Mouse (Mus musculus) c-Kit-positive CD71-positive TER-119-negative erythroid progenitor cells, embryonic 14.5 days (primary cell): ENCODE measurements at regions not wholly inside any gene's neighbourhood (a gene's known extent, or its start where the extent isn't known, plus 50 kb on each side); places are given as distances from the start of the nearest gene placed in this dataset.

ENCODE experiments used
- DNase-seq: peaks from one replicate; pipeline ENCODE4 v3.0.0-alpha.2; 2013; ENCODE audit warnings: low read depth

DNA sequence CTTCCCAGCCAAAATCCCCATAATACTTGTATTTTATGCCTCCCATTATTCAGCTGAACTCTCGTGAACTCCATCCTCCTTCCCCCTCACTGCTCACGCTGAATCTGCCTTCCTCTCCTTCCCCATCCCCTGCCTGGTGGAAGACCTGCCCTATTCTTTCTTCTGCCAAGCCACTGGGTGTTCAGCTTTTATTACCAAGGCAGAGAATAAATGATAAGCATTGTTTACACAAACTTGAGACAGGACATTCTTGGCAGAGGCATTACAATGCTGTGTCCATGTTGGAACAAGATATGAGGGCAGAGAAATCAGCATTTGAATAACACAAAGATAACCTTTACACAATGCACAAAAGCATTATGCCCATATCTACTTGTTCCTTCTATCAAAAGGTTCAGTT is 80.2 kb downstream of the Dhrs2 start:
- DNase-seq = no peak

DNA sequence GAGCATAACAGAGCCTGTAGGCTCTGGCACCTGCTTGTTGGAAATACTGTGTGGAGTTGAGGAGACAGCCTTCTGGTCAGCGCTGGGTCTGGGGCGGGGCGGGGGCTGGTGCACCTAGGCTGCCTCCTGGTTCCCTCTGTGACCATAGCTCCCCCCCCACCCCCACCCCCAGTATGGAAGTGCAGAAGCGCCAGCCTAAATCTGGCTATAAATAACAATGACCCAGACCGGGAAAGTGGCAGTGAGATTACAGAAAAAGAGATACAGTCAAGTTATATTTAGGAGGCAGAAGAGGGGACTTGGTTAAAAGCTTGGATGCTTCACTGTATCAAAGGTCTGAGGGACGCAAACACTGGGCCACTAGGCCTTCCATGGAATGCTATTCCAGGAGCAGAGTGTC is 91.8 kb downstream of the Dhrs2 start:
- no peak for DNase-seq

DNA sequence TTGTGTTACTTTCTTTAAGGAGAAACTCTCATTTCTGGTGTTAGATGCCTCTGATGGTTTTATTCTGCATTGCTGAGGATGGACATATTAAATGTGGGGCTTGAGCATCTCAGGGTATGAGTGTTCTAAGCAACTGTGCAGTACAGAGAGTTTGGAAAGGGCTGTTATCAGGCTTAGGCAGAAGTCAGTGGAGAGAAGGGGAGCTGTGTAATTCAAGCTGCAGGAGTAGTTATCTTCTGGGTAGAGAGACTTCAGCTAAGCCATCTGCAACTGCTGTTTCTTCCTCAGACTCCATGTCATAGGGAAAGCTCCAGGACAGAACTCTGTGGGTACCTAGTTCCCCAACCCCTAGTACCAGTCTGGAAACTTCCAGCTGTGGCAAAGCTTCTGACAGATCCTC is 102.1 kb downstream of the Dhrs2 start:
- no peak for DNase-seq

DNA sequence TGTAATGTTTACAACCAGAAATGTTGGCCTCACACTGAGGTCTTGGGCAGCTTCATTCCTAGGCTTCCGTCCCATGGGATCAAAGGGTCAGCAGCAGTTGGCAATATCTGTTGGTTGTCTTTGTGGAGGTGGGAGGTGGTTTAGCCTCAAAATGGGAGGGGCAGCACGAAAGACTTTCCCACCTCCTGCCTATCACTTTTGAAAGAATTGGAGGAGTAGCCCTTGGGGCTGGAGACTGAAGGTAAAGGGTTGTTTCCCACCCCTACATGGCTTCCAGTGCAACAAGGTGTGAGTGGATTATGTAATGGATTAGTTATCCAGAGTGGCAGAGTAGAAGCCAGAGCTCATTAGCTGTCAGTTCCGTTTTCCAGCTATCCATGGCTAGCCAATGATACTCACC is 102.5 kb downstream of the Dhrs2 start:
- DNase-seq = no peak

DNA sequence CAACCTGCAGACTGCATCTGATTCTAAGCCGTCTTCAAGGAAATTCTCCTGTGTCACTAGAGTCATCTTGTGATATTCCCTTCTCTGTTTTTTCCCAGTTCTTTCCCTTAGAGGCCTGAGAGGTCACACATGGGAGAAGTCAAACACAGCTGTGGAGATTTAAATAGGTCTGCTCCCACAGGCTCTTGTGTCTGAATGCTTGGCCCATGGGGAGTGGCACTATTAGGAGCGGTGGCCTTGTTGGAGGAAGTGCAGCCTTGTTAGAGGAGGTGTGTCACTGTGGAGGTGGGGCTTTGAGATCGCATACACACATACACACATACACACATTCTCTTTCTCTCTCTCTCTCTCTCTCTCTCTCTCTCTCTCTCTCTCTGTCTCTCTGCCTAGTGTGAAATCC is 112.0 kb downstream of the Dhrs2 start:
- DNase-seq = no peak

DNA sequence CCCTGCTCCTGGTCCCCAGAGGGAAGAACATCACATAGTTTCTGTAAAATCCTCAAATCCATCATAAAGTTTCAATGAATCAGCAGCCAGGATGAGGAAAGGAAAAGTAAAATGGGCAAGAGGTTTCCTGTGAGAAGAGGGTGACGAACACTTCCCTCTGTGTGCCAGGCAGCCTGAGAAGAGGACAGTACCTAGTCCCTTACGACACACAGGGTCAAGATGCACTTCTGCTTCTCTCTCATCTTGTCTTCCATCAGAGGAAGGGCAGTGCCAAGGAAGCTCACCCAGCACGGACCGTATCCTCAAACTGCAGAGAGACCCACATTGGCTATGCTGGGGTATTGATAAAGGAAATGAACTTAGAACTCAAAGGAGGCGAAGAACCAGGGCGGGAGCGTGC is 112.5 kb downstream of the Dhrs2 start:
- no peak for DNase-seq

DNA sequence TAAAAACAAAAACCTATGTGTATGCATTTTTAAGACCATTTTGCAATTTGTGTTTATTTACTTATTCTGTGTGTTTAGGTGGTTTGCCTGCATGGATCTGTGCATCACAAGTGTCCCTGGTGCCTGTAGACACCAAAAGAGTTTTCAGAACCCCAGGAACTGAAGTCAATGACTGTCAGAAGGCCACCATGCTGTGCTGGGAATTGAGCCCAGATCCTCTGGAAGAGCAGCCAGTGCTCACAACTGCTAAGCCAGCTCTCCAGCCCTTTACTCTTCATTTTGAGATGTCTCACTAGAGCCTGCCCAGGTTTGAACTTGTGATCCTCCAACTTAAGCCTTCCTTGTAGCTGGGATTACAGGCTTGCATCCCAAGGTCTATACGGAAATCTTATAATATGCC is 113.8 kb downstream of the Dhrs2 start:
- DNase-seq = no peak

DNA sequence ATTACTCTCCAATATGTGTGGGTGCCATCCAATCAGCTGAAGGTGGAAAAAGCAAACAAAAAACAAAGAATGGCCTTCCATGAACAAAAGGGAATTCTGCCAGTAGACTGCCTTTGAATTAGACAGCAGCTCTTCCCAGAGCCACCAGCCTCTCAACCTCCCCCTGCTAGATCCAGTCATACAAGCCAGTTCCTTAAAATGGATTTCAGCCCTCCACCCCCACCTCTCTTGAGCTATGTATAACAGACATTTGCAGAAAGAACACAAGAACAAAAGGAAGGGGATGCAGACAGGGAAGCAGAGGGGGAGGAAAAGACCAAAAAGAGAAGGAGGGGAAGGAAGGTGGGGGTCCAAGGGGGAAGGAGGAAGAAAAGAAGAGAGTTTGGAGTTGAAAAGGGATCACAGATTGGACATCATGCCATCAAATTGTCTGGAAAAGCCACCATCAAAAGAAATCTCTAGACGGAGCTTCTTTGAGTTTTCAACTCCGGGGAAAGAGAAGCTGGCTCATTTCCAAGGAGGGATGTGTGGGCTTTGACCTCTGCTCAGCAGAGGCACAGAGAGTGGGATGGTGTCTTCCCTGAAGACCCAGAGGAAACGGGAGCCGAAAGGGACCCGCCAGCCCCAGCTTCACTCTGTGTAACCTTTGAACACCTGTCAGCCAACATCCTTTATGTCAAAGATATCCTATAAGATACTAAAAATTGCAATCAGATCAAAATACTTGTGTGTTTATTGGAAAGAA is 114.8 kb downstream of the Dhrs2 start:
- DNase-seq = no peak

DNA sequence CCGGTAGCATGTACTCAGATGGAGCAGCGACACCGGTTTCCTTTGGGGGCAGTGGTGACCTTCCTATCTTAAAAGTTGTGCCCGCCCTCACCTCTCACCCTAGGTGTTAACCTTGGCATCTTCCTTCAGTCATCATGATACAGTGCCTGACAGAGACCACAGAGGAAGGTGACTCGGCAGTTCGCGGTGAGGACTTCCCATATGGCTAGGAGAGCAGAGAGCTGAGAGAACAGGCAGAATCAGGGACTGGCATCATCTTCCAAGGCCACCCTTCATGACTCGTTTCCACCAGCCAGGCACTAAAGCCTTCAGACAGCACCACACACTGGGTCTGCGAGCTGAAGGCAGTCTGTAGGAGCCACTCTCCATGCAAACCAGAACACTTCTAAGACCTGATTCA is 116.2 kb downstream of the Dhrs2 start:
- DNase-seq = no peak

DNA sequence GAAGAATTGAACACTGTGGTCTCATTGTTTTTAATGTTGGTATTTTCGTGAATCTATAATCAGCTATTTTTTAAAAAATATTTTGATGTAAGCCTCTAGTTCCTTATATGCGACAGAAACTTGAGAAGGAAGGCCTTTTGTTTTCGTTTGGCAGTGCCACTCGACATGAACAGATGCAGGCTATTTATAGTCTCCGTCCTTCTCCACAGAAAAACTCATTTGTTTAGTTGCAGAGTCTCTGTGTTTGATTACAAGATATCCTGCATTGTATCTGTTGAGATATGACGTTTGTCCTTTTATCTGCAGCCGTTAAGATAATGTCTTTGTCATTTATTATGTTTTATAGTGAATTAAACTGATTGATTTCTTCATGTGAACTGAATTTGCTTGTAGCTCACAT is 116.7 kb downstream of the Dhrs2 start:
- no peak for DNase-seq

DNA sequence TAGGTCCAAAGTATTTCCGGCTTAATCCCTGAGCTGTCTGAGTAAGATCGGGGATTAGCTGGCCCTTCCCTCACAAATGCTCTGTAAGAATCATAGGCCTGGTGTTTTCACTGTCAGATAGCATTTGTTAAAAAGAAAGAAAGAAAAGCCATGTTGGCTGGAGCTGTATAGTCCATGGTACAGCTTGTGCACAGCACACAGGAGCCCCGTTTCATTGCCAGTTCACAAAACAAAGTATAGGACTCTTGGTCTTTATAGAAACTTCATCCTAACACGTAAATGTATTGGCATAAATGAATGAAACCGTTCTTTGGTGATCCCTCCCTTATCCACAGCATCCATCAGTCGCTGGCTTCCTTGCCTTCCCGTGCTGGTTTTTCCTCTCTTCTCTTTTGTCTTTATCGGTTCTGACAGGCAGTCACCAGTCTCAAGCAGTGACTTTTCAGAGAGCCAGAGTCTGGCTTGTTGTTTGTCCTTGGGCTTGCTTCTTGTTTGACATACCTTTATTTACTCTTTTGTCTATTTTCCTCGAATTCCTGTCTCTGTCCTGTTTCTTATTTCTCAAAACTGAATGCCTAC is 117.3 kb downstream of the Dhrs2 start:
- no peak for DNase-seq

DNA sequence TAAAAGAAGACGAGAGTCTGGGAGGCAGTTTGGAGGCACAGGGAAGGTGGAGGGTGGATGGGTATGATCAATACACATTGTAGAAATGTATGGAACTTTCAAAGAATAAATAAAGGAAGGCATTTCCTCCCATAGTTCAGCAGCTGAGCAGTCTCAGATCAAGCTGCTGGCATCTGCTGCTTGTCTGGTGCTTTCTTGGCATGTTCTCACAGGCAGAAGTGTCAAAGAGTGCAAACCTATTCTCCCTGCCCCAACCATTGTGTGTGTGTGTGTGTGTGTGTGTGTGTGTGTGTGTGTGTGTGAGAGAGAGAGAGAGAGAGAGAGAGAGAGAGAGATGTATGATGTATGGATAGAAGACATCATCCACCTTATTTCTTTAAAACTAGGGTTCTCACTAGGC is 121.5 kb downstream of the Dhrs2 start:
- DNase-seq = no peak

DNA sequence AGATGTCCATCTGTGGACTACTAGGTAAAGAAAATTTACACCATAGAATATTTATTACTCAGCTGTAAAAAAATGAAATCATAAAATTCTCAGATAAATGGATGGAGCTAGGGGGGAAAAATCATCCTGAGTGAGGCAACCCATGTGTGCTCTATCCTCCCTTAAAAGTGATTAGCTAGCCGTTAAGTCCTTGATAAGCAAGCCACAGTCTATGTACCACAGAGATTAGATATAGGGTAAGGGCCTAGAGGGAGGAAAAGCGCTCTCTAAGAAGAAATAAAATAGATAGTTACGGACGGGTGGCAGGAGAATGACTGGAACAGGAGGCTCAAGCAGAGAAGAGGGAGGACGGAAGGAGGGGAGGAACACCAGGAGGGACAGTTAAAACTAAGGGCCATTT is 122.1 kb downstream of the Dhrs2 start:
- DNase-seq = peak; percentile 19

DNA sequence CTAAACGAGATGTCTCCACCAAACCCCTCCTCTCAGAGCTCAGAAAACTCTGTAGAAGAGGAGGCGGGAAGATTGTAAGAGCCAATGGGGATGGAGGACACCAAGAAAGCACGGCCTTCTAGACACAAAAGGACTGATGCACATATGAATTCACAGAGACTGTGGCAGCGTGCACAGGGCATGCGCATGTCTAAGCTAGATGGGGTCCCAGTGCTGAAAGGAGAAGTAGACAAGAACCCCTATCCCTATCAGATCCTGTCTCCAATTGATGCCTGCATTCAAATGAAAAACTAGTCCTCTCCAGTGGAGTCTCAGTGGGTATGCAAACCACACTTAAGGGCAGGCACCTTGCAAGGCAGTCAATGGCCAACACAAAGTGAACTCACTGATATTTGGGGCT is 123.3 kb downstream of the Dhrs2 start:
- DNase-seq = no peak

DNA sequence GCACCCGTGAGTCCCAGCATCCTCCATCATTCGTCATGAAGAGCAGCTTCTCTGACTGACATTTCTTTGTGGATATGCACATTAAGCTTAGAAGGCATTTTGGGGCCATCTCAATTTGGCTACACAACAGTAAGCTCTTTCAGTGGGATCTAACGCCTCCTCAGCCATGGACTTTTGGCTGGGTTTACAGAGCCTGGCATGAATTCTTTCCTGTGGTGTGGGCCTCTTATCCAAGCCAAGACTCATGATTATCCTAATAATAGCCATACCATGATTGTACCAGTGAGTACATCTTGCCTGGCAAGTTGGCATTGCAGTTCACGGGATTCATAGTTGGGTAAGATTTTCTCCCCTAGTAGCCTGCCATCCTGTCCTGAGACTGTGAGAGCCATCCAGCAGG is 126.3 kb downstream of the Dhrs2 start:
- DNase-seq = no peak

DNA sequence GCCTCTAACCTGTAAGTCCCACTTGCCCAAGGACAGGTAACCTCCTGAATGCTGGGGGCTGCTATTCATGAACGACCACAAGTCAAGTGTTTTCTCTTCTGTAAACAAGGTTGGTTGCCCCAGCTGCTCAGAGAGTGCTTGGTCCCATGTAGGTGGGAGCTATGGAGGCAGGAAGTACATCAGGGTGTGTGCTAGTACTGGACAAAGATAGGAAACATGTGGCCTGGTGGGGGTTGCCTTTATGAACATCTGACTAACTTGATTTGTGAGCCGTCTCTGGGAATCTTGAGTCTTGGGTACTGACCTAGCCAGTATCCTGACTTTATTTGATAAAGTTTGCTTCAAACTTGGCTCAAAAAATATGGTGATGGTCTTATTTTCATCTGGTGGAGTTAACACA is 121.3 kb upstream of the Dhrs4 start:
- DNase-seq = no peak

DNA sequence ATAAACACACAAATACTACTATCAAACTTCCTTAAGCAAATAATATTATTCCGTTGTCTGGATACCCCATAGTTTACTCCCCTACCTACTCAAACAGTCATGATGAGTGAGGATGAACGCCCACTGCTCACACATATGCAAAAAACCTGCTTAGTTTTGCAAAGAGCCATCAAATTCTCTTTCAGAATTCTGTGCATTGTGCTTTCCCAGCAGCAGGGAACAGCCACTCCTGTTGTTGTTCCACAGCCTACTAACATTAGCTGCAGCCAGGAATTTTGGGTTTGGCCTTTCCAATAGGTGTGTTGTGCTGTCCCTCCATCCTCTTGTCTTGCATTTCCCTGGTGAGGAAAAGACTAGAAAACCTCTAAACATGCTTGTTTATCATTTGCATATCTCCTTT is 120.1 kb upstream of the Dhrs4 start:
- no peak for DNase-seq

DNA sequence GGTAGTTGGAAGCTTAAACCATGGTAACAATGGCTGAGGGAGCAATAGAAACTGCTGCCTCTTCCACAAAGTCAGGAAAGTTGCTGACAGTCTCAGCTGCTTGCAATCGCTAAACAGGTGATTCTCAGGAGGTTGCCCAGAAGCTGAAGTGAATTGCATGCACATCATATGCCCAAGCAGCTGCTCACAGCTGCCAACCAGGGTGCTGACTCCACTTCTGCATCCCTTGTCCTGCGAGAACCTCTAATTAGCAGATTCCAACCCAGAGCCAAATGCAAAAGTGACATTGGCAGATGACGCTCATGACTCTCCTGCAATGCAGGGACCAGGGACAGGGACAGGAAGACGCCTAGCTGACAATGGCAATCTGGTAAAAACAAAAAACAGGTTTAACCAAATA is 116.2 kb upstream of the Dhrs4 start:
- no peak for DNase-seq

DNA sequence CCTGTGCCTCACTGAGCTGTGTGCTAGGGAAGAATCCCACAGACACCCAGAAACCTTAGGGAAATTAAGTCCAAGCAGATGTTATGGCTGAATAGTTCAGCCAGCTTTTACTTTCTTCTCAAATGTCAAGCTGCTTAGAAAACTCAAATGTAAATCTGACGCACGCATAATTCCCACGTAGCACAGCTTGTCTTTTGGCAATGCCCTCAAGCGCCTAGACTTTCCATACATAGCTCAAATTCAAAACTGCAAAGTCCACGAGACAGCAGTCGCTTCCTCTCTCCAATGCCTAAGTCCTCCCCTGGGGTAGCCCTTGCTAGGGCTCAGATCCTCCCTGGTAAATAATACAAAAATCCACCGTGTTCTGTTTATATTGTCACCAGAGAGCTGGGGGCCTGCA is 115.8 kb upstream of the Dhrs4 start:
- no peak for DNase-seq

DNA sequence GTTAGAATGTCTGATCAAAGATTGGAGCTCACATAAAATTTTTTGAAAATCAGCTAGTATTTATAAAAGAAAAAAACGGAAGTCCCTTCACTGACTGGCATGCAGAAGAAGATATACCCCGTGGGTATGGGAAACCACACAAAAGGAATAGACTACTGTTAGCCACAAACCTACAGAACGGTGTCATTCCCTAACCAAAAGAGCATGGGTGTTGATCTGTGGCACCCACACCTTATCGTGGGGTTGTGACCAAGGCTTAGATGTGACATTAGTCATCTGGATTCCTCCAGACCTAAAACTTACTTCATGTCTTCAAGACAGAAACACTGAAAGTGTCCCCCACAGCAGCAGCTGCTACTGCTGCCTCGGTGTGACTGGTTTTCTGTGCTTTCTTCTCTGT is 108.2 kb upstream of the Dhrs4 start:
- no peak for DNase-seq

DNA sequence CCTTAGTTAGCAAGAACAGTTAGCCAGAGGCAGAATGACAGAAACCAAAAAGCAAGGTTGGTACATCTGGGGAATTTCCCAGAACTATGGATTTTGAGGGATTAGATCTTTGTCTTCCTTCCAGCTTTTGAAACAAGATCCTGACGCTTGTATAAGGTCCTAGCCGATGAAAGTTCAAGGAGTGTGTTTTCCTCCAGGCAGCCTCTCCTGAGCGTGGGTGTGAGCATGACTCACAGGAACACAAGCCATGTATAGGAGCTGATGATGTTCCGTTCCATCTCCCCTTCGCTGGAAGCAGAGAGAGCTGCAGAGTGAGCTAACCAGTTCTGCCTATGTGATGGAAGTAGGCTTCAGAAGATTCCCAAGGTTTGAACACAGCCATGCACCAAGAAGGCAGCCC is 105.6 kb upstream of the Dhrs4 start:
- no peak for DNase-seq

DNA sequence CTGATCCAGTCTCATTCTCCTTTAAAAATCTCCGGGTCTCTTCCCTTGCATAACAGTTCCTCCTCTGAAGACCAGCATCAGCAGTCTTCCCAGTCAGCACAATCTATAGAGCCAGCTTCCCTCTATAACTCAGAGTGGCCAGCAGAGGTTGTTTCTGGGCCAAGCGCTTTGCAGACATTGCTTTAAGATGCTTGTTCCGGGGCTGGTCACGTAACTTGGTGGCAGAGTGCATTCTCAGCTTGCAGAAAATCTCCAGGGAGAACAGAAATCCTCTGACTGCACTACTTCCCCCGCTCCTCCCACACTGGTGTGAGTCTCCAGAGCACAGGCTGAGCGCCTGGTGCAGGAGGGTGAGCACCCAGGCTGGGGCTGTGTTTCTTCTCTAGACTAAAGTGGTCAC is 91.8 kb upstream of the Dhrs4 start:
- no peak for DNase-seq

DNA sequence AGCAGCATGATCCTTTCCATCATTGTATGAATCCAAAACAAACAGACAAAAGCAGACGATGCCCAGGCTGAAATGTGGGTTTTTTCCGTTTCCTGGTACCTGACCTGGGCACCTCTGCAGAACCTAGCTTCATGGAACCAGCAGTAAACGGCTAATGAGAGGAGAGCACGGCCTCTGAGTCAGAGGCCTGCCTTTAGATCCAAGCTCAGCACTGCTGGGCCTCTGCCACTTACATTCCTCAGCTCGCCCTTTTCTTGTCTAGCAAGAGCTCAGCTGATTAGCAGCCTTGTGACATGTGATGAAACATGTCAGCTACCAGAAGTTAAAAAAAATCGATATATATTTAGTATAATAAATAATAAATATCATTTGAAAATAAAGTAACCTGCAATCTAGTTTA is 91.2 kb upstream of the Dhrs4 start:
- DNase-seq = no peak

DNA sequence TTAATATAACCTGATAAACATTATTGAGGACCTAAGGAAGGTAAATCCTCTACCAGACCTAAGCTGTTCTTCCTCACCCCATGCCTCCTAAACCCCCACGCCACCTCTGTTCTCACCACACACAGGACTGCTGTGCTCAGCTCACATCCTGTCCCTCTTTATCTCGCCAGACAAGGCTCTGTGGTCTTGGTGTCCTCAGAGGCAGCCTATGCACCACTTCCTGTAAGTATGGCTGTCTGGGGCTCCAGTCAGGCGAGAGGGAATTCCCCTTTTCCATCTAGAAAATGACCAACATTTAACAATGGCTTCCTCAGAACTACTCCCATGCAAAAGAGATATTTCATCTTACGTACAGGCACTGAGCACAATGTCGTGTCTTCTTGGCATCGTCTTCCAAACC is 86.2 kb upstream of the Dhrs4 start:
- DNase-seq = peak; percentile 4
